Mouse (Mus musculus) naive thymus-derived CD4-positive, alpha-beta T cell, adult 2 months (primary cell): ENCODE measurements around the gene Lama5.

Source experiments
- DNase-seq: peaks from one replicate; pipeline ENCODE4 v3.0.0-alpha.2; 2011; ENCODE audit warnings: low read depth

The Lama5 gene

GRCm38 (mm10) chr2:180146091-180146490, 79.6 kb downstream of the Lama5 start:
- no peak for DNase-seq

GRCm38 (mm10) chr2:180135414-180135813, 90.2 kb downstream of the Lama5 start:
- no peak for DNase-seq

- no peak for DNase-seq
Measured at GRCm38 (mm10) chr2:180133911-180134310, 91.7 kb downstream of the Lama5 start.

- DNase-seq = no peak
Measured at GRCm38 (mm10) chr2:180133231-180133630, 92.4 kb downstream of the Lama5 start.

GRCm38 (mm10) chr2:180127675-180128074, 98.0 kb downstream of the Lama5 start:
- DNase-seq = no peak
